Mouse (Mus musculus): ENCODE measurements around the gene Hist1h2aa. TPM values are rescaled to one million over a fixed set of nuclear protein-coding genes. Genes with fewer than 3 reads are reported as not detected.

The Hist1h2aa gene
- polyA plus RNA-seq, 1 experiment = not detected

Other genes starting within 250 kb of the Hist1h2aa start
- not detected in 2 replicates for gene Hist1h1t, start 238.6 kb upstream of the Hist1h2aa start, polyA plus RNA-seq (2012; ENCODE audit: insufficient read depth, insufficient read length, missing spikeins)
- 2.1 TPM in 1 of 2 replicates, not detected in the other for gene Hist1h4c, start 236.0 kb upstream of the Hist1h2aa start, polyA plus RNA-seq (2012; ENCODE audit: insufficient read depth, insufficient read length, missing spikeins)
- 30.2 and 34.3 TPM in 2 replicates for gene Hfe, start 223.6 kb upstream of the Hist1h2aa start, polyA plus RNA-seq (2012; ENCODE audit: insufficient read depth, insufficient read length, missing spikeins)
- gene Hist1h1c, start 195.7 kb upstream of the Hist1h2aa start, polyA plus RNA-seq (2012; ENCODE audit: insufficient read depth, insufficient read length, missing spikeins) = 112 and 175 TPM in 2 replicates
- not detected in 2 replicates for gene Hist1h3c, start 188.9 kb upstream of the Hist1h2aa start, polyA plus RNA-seq (2012; ENCODE audit: insufficient read depth, insufficient read length, missing spikeins)
- not detected in 2 replicates for gene Hist1h2bb, start 187.7 kb upstream of the Hist1h2aa start, polyA plus RNA-seq (2012; ENCODE audit: insufficient read depth, insufficient read length, missing spikeins)
- not detected in 2 replicates for gene Hist1h2ab, start 183.3 kb upstream of the Hist1h2aa start, polyA plus RNA-seq (2012; ENCODE audit: insufficient read depth, insufficient read length, missing spikeins)
- not detected in 2 replicates for gene Hist1h3b, start 182.2 kb upstream of the Hist1h2aa start, polyA plus RNA-seq (2012; ENCODE audit: insufficient read depth, insufficient read length, missing spikeins)
- gene Hist1h4b, start 177.4 kb upstream of the Hist1h2aa start, polyA plus RNA-seq (2012; ENCODE audit: insufficient read depth, insufficient read length, missing spikeins) = not detected in 2 replicates
- gene Hist1h4a, start 173.2 kb upstream of the Hist1h2aa start, polyA plus RNA-seq (2012; ENCODE audit: insufficient read depth, insufficient read length, missing spikeins) = not detected in 2 replicates
- gene Hist1h3a, start 172.1 kb upstream of the Hist1h2aa start, polyA plus RNA-seq (2012; ENCODE audit: insufficient read depth, insufficient read length, missing spikeins) = not detected in 2 replicates
- not detected in 2 replicates for gene Hist1h1a, start 170.8 kb upstream of the Hist1h2aa start, polyA plus RNA-seq (2012; ENCODE audit: insufficient read depth, insufficient read length, missing spikeins)
- gene Trim38, start 164.5 kb upstream of the Hist1h2aa start, polyA plus RNA-seq (2012; ENCODE audit: insufficient read depth, insufficient read length, missing spikeins) = not detected in 2 replicates
- not detected in 2 replicates for gene Slc17a2, start 127.5 kb upstream of the Hist1h2aa start, polyA plus RNA-seq (2012; ENCODE audit: insufficient read depth, insufficient read length, missing spikeins)
- gene Slc17a3, start 95.0 kb upstream of the Hist1h2aa start, polyA plus RNA-seq (2012; ENCODE audit: insufficient read depth, insufficient read length, missing spikeins) = not detected in 2 replicates
- gene Slc17a1, start 66.7 kb upstream of the Hist1h2aa start, polyA plus RNA-seq (2012; ENCODE audit: insufficient read depth, insufficient read length, missing spikeins) = not detected in 2 replicates
- gene Slc17a4, start 19.5 kb upstream of the Hist1h2aa start, polyA plus RNA-seq (2012; ENCODE audit: insufficient read depth, insufficient read length, missing spikeins) = not detected in 2 replicates
- not detected in 2 replicates for gene Hist1h2ba, start 306 bp upstream of the Hist1h2aa start, polyA plus RNA-seq (2012; ENCODE audit: insufficient read depth, insufficient read length, missing spikeins)
- not detected in 2 replicates for gene Scgn, start 56.8 kb downstream of the Hist1h2aa start, polyA plus RNA-seq (2012; ENCODE audit: insufficient read depth, insufficient read length, missing spikeins)